Mouse (Mus musculus) induced T-regulatory cell, adult 2 months (primary cell): ENCODE results near the gene Ccdc13.
A peak's percentile ranks its signal among the peaks of the same experiment; 100 is the strongest.

Experiments
- DNase-seq: peaks from one replicate; pipeline ENCODE4 v3.0.0-alpha.2; 2012; ENCODE audit warnings: low read depth

Ccdc13 gene

DNA sequence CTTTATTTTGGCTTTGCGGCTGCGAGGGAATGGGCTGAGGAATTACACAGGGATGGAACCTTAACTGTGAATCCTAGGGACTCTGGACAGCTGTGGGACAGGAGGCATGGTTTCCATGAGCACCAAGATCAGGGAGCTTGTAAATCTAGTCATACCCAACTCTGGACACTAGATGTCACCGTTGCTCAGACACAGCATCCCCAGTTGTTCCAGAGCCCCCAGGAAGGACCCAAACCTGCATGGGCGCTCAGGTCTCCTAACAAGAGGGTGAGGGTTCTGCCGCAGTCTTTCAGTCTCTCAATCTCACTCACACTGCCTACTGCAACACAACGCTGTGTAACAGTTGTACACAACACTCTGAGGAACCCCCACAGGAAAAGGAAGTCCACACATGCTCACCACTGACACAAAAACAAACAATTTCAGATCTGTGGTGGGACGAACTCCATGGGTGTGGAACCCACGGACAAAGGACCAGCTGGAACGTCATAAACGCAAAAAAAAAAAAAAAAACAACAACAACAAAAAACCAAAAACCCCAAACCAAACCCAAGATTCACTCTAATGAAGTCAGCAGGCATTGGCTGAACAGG is 7.4 kb upstream of the Ccdc13 start:
- peak; percentile 75 for DNase-seq

DNA sequence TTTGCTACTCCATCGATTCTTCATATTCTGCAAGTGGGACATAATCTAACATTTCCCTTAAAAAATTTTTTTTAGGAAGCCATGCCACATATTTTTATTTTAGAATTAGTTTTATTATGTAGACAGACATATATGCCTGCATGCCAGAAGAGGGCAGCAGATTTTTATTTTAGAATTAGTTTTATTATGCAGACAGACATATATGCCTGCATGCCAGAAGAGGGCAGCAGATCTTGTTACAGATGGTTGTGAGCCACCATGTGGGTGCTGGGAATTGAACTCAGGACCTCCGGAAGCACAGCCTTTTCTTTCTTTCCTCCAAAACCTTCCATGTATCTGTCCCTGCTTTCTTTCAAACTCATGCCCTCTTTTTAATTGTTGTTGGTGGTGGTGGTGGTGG is 3.7 kb upstream of the Ccdc13 start:
- DNase-seq: peak; percentile 53

DNA sequence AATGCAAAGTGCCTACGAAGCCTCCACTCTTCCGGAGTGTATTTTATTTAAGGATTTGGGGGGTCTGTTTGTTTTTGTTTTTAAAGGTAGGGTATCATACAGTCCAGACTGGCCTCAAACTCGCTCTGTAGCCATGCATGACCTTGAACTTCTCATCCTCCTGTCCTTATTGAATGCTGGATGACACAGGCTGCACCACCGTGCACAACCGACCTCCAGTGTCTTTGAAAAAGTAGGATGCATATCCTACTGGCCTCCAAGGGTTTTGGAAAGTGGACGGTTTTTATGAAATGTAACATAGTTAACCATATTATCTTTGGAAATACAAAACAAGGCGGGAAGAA is 333 bp upstream of the Ccdc13 start:
- DNase-seq: no peak

DNA sequence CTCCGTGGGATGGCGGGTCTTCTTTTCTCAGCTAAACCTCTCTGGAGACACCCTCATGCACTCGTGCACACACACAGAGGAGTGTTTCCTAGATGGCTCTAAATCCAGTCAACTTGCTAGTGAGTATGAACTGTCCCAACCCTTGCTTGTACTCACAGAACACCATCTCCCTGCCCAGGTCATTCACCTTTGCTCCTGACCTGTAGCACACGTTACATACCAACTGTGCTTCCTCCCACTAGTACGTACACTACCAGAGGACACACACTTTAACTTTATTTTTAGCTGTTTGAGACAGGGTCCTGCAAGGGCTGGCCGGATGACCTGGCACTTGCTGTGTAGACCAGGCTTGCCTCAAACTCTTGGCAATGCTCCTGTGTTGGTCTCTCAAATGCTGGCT is 1.3 kb downstream of the Ccdc13 start:
- DNase-seq: no peak

GRCm38 (mm10) chr9:121833825-121834224 is 5.4 kb downstream of the Ccdc13 start:
- DNase-seq: no peak

DNA sequence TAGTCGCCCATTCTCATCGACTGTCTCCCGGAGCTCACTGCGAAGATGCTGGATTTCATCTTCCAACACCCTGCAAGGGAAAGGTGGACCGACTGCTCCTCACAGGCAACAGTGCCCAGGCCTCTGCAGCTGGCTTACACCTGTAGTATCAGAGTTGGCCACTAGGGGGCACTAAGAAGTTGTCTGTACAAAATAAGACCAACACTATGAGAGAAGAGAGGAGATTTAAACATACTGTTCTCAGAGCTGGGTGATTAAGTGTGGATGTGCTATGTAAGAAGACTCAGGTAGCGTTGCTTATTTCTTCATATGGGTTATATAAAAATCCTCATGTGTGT is 8.3 kb downstream of the Ccdc13 start:
- DNase-seq: peak; percentile 87

DNA sequence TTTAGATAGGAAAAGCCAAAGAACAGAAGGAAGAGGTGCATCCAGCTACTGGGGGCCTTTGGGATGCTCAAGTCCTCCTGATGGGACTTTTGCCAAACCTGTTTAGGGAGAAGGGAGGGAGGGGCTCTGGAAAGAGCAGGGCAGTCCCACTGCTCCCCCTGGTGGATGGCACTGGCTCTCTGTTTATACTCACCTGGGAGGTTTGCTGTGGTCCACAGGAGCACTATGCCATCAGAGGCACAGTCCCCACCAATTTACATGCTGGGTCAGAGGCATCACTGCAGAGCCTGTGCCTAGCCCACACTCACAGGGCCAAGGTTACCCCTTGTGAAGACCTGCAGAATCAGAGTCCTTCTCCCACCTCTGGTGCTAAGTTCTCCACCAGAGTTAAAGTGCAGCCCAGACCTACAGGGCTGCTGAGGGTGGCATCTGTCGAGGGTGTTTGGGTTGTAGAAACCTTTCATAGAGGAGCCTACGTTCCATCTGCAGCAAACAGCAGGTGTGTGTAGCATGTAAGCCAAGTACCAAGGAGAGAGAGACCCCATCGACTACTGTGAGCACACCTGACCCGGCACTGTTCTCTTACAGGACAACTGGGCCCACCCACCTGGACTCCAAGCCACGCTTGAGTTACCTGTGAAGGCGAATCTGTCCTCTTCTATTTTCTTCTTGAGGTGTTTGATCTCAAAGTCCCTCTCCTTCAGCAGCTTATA is 8.9 kb downstream of the Ccdc13 start:
- peak; percentile 63 for DNase-seq

DNA sequence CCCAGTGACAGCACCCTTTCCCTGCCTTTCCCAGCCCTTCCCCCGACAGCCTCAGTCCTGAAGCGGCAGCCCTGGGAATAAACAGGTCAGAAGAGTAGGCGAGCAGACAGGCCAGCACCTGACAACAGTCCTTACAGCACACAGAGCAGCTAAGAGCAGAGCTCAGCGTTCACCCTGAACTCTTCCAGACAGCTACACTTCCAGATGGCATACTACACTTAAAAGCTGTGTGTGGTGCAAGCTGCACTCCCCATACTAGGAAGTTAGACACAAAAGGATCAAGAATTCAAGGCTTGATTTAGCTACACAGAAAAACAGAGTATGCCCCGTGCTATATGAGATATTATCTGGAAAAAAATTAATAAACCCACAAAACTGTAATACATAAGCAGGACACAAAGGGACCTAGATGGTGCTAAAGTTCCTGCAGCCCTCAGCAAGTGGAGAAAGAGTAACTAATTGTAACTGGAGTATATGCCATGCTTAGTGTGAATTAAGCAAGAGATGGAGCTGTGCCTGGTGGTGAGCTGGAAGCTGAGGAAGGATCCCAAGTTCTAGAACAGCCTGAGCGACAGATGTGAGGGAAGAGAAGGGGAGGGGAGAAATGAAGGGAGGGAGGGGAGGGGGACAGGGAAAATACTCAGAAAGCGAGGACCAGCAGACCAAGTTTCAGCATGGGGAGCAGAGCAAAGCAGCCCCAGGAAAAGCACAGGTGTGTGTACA is 9.8 kb downstream of the Ccdc13 start:
- DNase-seq: no peak

DNA sequence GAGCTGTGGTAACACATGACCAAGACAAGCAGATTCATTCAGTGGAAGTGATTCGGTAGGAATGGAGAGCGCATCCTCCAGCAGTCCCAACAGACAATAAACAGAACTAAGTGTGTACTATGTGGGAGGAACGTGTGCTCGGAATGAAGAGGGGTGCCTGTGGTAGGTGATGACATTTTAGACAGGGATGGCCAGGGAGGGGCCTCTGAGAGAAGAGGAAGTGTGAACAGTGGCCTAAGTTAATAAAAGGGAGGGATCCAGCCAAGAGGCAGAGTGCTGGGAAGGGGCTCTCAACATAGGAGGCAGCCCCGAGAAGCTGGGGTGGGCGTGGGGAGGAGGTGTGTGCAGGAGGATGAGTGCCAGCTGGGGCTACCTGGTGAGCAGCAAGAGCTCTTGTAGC is 10.9 kb downstream of the Ccdc13 start:
- DNase-seq: no peak

DNA sequence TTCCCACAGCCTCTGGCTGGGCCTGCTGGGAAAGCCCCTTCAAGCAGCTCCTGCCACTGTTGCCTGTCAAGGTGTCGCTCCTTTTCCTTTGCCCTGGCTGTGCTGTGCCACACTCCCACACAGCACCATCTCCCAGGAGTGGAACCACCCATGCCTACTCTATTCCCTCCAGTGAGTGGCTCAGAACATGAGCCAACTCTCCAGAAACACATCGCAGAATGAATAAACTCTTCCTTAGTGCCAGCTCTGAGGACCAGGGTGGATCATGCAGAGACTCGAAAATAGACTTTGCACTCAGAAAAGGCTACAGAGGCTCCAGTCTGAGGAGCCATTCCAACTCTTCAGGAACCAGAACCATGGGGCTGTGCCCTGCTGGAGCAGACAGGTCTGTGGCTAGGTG is 12.9 kb downstream of the Ccdc13 start:
- DNase-seq: no peak

DNA sequence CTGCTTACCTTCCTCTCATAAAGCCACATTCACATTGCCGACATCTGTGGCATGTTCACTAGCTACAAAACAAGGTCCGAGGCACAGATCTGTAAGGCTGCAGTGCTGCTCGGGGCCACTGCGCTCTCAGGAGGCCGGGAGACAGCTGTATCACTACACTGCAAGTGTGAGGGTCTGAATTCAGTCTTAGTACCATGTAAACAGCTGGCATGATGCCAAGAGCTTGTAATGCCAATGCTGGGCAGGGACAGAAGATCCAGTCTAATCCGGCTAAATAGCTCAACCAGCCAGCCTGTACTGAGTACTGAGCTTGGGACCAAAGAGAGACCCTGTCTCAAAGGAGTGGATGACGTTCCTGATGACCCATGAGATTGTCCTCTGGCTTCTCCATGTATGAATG is 15.3 kb downstream of the Ccdc13 start:
- no peak for DNase-seq

- DNase-seq: no peak
These were observed 16.2 kb downstream of the Ccdc13 start for GRCm38 (mm10) chr9:121823051-121823450.

DNA sequence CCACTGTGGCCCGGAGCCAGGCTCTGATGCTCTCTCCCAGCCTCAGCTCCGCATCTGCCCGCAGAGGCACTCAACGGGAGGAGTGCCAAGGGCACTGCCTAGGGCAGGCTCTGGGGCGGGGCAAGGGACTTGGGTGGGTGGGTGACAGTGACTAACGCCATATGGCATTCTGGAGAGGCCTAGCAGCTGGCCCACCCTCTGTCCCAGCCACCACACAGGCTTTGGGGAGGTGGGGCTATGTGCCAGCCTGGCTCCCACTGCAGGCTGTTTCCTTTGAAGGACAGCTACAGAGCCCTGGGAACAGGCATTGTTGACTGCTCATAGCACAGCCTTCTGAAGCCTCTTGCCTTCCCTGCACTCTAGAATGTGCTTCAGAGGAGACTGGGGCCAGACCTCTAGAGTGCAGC is 16.7 kb downstream of the Ccdc13 start:
- DNase-seq: no peak

- no peak for DNase-seq
These were observed 18.5 kb downstream of the Ccdc13 start for GRCm38 (mm10) chr9:121820765-121821164.

GRCm38 (mm10) chr9:121819771-121820471 is 19.3 kb downstream of the Ccdc13 start:
- DNase-seq: no peak

DNA sequence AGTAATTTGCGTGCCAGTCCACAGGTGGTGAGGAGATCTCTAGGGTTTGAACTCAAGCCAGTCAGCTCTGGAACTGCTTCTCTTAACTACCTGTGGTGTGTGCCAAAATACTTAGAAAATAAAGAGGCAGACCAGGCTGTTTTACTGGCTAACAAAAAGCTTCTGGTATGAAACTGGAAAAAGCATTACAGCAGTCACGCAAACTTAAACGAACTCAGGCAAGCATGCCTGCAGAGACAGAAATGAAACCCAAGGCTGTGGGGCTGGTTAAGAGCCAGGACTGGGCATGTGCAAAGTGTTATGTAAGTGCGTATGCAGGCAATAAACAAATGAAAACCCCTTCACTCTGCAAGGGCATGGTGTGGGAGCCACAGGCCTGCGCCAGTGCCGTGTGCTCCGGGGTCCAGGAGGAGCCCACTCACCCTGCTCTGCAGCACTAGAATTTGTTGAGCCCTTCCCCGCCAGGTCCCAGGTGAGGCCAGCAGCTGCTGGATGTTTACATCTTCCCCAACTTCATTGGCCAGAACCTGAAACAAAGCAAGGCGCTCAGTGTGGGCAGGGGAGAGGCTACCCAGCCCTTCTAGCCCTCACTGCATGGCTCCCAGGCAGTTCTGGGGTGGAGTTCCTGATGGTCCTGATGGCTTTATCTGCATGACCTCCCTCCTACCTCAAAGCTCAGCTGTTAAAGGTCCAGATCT is 20.0 kb downstream of the Ccdc13 start:
- DNase-seq: no peak

DNA sequence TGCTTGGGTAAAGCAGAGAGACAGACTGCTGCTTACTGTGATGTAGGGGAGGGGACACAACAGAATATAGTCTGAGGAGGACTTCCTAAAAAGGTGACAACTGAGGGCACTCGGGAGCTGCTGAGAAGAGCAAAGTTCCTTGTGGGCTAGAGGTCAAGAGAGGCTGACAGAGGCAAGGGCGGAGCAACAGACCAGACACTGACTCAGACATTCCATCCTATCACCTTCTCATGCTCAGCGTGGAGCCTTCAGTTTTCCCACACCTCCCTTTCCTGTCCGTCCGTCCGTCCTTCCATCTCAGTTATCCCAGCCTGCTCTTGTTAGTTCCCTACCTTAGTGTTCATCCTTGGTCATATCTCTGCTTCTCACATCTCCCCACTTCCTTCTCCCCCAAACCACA is 24.1 kb downstream of the Ccdc13 start:
- DNase-seq: no peak

DNA sequence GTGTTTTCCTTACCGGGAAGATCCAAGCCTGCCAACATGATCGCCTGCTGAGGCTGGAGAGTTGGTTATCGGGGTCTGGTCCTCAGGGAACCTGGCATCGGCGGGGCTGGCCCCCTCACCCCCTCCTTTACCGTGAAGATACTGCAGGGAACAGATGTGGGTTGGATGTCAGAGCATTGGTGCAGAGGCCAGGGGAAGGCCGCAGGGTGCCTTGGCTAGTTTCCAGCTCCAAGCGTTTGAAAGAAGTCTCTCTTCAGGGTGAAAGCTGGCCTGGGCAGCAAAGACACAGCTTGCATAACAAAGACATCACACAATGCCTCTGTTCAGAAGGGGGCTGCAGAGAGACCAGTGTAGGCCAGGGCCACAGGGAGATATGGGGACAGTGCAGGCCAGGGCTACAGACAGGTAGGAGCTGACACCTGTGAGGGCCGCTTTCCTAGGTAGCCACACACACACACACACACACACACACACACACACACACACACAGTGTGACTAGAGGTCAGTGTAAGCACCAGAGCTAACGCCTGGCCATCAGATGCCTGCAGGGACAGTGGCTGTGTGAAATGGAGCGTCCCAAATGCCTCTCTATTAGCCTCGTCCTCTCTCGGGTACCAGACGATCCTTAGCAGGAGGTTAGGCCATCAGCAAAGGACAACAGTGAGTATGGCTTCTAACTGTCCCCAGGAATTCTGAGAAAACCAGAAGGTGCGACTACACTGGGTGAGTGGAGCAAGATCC is 29.0 kb downstream of the Ccdc13 start:
- DNase-seq: no peak

DNA sequence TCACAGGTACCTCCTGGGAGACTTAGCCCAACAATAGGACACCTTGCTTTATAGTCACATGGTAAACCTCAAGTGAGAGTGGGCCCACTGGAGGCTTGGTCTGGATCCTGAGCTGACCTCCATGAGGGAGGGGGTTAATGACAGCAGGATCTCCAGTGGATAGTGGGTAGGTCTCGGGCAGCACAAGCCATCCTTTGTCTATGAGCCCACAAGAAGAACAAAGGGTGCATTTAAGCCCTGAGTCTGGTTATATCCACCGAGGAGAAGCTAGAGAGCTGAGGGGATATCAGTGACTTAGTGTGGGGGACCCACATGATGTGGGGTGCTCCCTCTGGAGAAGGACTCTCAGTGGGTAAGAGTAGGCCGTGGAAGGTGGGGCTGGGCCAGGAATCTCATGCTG is 30.8 kb downstream of the Ccdc13 start:
- DNase-seq: no peak

DNA sequence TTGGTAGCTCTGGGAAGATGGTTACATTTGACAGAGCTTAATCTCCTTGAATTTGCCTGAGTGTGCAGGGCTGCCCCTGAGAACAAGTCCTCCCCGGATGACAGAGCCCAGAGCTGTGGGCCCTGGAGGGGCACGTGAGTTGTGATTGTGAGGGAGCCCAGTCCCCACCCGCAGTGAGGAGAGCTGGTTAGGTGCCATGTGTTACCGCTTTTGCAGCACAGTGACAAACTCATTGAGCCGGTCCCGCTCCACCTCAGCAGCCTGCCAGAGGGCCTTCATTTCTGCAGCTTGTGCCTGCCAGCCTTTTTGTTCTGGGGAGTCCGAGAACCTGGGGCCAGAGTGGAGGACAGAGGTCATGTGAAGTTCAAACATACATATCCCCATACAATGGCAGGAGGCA is 31.3 kb downstream of the Ccdc13 start:
- no peak for DNase-seq

DNA sequence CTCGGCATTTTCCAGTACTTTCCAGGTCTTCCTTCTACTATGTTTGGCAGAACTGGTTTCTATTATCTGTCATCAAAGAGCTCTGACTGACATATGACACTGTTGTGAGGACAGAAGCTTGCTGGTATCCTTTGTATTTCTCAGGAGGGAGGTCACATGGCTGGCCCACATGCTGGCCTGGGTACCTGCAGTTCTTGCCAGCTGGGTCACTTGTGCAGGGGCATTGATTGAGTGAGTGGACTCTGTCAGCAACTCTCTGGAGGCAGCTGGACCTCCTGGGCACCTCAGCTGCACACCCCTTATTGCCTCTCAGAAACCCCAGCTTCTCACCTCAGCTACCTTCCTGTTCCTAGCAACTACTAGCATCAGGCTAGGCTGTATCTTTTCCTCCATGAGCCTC is 31.7 kb downstream of the Ccdc13 start:
- DNase-seq: no peak

DNA sequence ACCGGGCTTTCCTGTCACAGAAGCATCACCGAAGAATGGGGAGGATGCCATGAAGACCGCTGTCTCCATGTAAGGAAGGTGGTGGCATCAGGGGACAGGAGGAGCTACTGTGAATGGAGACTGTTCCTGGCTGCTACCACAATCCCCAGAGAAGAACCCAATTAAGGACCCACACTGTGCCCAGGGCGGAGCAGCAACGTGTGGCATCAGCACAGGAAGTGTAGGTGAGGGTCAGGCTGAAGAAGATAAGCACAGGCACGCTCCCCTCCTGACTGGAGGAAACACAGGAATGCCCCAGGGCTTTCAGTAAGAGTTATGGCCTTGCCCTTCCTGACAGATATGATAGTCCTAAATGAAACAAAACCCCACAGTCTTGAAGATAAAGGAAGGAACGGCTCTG is 36.5 kb downstream of the Ccdc13 start:
- no peak for DNase-seq
